Mouse (Mus musculus) cerebellum, postnatal 10 days (tissue): Measurements from ENCODE around the gene Mrgprb8.
"Not testable (repeated sequence)": the region's sequence is repeated elsewhere in the genome, so short reads cannot be mapped to it uniquely, and the experiment has no call there.

Experiments
- DNase-seq, 2 experiments: peaks; one replicate each; pipeline ENCODE4 v3.0.0; 2021; ENCODE audit warnings: mixed read lengths in 2 of 2

Gene Mrgprb8

GRCm38 (mm10) chr7:48388226-48388625, at the start of gene Mrgprb8:
Gene Mrgprb8 (plus strand): TSS chr7:48388526.
- no peak for DNase-seq

GRCm38 (mm10) chr7:48435936-48436335, 47.6 kb downstream of the Mrgprb8 start:
- not testable (repeated sequence) for DNase-seq

- DNase-seq: no peak
These were observed 48.3 kb downstream of the Mrgprb8 start for GRCm38 (mm10) chr7:48436581-48436980.
